Mouse (Mus musculus) lung, embryonic 16.5 days (tissue): ENCODE data around the gene Ehd1. TPM values are rescaled to one million over a fixed set of nuclear protein-coding genes. Genes with fewer than 3 reads are reported as not detected.

Source experiments
- ATAC-seq: fragments of 200-750 bp; cut with Nextera tagmentation; 2 replicates; pipeline ENCODE4 v1.8.0; 2017; ENCODE audit warnings: low read depth, mild to moderate bottlenecking, moderate library complexity
- H3K27ac ChIP-seq: fragments of 300-500 bp; sonication (generic); 2 replicates; pipeline ENCODE4 v1.5.1; 2014; ENCODE audit warnings: mild to moderate bottlenecking, control low read depth, low read length
- H3K27me3 ChIP-seq: fragments of 300-500 bp; sonication (generic); 2 replicates; pipeline ENCODE4 v1.6.1; 2014; ENCODE audit warnings: low read depth, low read length, mixed read lengths; ENCODE audit not compliant: control insufficient read depth, insufficient read depth
- H3K36me3 ChIP-seq: fragments of 300-500 bp; sonication (generic); 2 replicates; pipeline ENCODE4 v1.6.1; 2014; ENCODE audit warnings: low read length; ENCODE audit not compliant: control insufficient read depth, insufficient read depth
- H3K4me1 ChIP-seq: fragments of 300-500 bp; sonication (generic); replicated peaks from 2 replicates; pipeline ENCODE4 v1.6.1; 2014; ENCODE audit warnings: low read length, mixed read lengths; ENCODE audit not compliant: control insufficient read depth, insufficient read depth
- H3K4me2 ChIP-seq: fragments of 300-500 bp; sonication (generic); 2 replicates; pipeline ENCODE4 v1.6.1; 2014; ENCODE audit warnings: low read depth, low read length, control low read depth
- H3K4me3 ChIP-seq: fragments of 300-500 bp; sonication (generic); 2 replicates; pipeline ENCODE4 v1.5.1; 2014; ENCODE audit warnings: mild to moderate bottlenecking, low read length, control low read depth
- H3K9ac ChIP-seq: fragments of 300-500 bp; sonication (generic); 2 replicates; pipeline ENCODE4 v1.6.1; 2014; ENCODE audit warnings: low read length, control low read depth
- H3K9me3 ChIP-seq: fragments of 300-500 bp; sonication (generic); 2 replicates; pipeline ENCODE4 v1.6.1; 2016; ENCODE audit warnings: low read length; ENCODE audit not compliant: control insufficient read depth
- WGBS: fragments of 180-500 bp; shearing (Covaris S2); extraction: QIAGEN DNeasy Blood & Tissue Kit; methylation state at CpG from one replicate; pipeline ENCODE4 v1.1.7; 2014; 5-methylcytosine and 5-hydroxymethylcytosine counted together
- microRNA counts: library from miRNA; unstranded; fragments of <30 nt; microRNA quantifications from one replicate; lab custom pipeline; 2016
- microRNA-seq: library from miRNA; unstranded; fragments of <30 nt; microRNA quantifications from one replicate; pipeline ENCODE4, GENCODE M21; 2016
- polyA plus RNA-seq: library from polyadenylated mRNA; unstranded; fragments of >200 nt; fragmentation: Nextera tagmentation; extraction: Ambion mirVana; gene quantifications from 2 replicates; pipeline ENCODE4 v1.2.1, GENCODE M21; 2015

Ehd1 gene
- polyA plus RNA-seq, 1 experiment from 2014 or later: 77.9 TPM

- Histone ChIP-seq H3K36me3 (peaks cover 18% of the 10 kb centered on the region), H3K9ac (no peak overlapping the region), H3K27ac (peak overlapping the region; percentile 76), H3K4me1 (no peaks in the 10 kb centered on the region; the same call in 1 of the 2 replicates), H3K27me3 (no peaks in the 10 kb centered on the region), H3K4me3 (no peak overlapping the region), H3K9me3 (no peaks in the 10 kb centered on the region), H3K4me2 (no peak overlapping the region)
- 0 out of 2 replicates have a peak, but pooled peaks have one; percentile 24 for ATAC-seq
- whole genome bisulfite sequencing: 61% methylated on average over 9 of the region's 9 CpGs
These were observed 72.2 kb downstream of the Ehd1 start for GRCm38 (mm10) chr19:6348717-6349116.

DNA sequence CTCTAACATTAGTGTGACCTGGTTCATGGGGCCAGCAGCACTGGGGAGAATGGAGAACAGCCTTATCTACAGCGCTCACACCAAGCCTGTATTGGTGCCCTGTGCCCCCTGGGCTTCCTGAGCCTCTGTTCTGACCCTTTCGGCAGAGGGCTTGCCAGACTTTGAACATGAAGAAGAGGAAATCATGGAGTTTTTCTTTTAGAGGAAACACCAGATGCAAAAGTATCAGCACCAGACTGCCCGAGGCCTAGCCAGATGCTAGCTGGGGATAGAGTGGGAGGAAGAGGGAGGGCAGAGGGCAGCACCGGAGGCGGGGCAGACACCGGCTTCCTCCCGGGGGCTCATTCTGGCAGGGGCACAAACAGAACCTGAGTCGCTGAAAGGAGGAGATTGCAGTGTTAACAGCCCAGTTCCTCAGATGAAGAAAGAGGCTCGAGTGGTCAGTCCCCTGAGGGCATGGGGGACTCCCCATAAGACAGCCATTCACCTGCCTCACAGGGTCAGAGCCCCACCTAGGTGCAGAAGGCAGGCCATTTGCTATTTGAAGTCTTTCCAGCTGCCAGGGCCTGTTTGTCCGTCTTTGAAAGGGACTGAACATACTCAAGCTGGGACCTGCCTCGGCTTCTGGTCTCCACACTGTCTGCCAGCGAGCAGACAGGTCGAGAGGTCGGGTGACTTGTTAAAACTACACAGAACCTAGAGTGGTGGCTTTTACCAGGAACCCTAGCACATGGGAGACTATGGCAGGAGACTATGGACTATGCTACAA is 72.9 kb downstream of the Ehd1 start:
- H3K9me3 ChIP-seq: no peaks in the 10 kb centered on the region
- no peaks in the 10 kb centered on the region; the same call in 1 of the 2 replicates for H3K4me1 ChIP-seq
- H3K36me3 ChIP-seq: peaks cover 18% of the 10 kb centered on the region
- H3K4me3 ChIP-seq: no peak overlapping the region
- H3K27me3 ChIP-seq: no peaks in the 10 kb centered on the region
- WGBS: 27% methylated on average over 14 of the region's 14 CpGs
- H3K4me2 ChIP-seq: no peak overlapping the region
- no peak overlapping the region for H3K9ac ChIP-seq
- ATAC-seq: peak; percentile 70
- peak overlapping the region; percentile 76 for H3K27ac ChIP-seq

MicroRNA genes within 50 kb of the gene (microRNA counts, 519-probe panel; counts per million panel counts)
- microRNA mmu-miR-192 (lab: Ali Mortazavi, UCI): 2,151 counts per million, percentile 37 among the panel's probes with 10 or more counts

Small RNA genes within 50 kb of the gene (microRNA-seq; reads per million reads assigned to microRNA genes)
- gene Mir192 (82.2 reads per million, percentile 49 among the genes with 10 or more reads in this experiment), gene Mir194-2 (47.0 reads per million, percentile 41 among the genes with 10 or more reads in this experiment), gene Mir6989 (not detected)

Other genes with a start within 250 kb of the Ehd1 start
- gene Syvn1, start 230.1 kb upstream of the Ehd1 start, polyA plus RNA-seq: 27.7 and 31.7 TPM in 2 replicates
- gene Mrpl49, start 218.9 kb upstream of the Ehd1 start, polyA plus RNA-seq: 72.9 and 74.6 TPM in 2 replicates
- gene Fau, start 218.9 kb upstream of the Ehd1 start, polyA plus RNA-seq: 757 and 774 TPM in 2 replicates
- gene Znhit2, start 215.5 kb upstream of the Ehd1 start, polyA plus RNA-seq: 26.2 and 28.6 TPM in 2 replicates
- gene Tm7sf2, start 208.4 kb upstream of the Ehd1 start, polyA plus RNA-seq: 12.1 and 19.6 TPM in 2 replicates
- 67.4 and 77.5 TPM in 2 replicates for gene Vps51, start 199.5 kb upstream of the Ehd1 start, polyA plus RNA-seq
- not detected in 2 replicates for gene Tmem262, start 196.7 kb upstream of the Ehd1 start, polyA plus RNA-seq
- gene Gm28374, start 194.5 kb upstream of the Ehd1 start, polyA plus RNA-seq: 1.4 and 1.5 TPM in 2 replicates
- gene Zfpl1, start 191.8 kb upstream of the Ehd1 start, polyA plus RNA-seq: 69.1 and 71.8 TPM in 2 replicates
- gene Cdca5, start 191.7 kb upstream of the Ehd1 start, polyA plus RNA-seq: 40.5 and 42.8 TPM in 2 replicates
- gene AC131692.1, start 182.3 kb upstream of the Ehd1 start, polyA plus RNA-seq: not detected in 2 replicates
- 0.29 and 0.94 TPM in 2 replicates for gene Naaladl1, start 170.9 kb upstream of the Ehd1 start, polyA plus RNA-seq
- 32.5 and 36.4 TPM in 2 replicates for gene Sac3d1, start 158.1 kb upstream of the Ehd1 start, polyA plus RNA-seq
- 33.4 and 35.1 TPM in 2 replicates for gene Snx15, start 148.4 kb upstream of the Ehd1 start, polyA plus RNA-seq
- 0.31 and 0.96 TPM in 2 replicates for gene Batf2, start 135.7 kb upstream of the Ehd1 start, polyA plus RNA-seq
- 95.2 and 95.7 TPM in 2 replicates for gene Arl2, start 135.2 kb upstream of the Ehd1 start, polyA plus RNA-seq
- gene Majin, start 92.3 kb upstream of the Ehd1 start, polyA plus RNA-seq: not detected in 2 replicates
- gene Gpha2, start 50.3 kb upstream of the Ehd1 start, polyA plus RNA-seq: 0.63 and 0.88 TPM in 2 replicates
- 17.8 and 20.2 TPM in 2 replicates for gene Ppp2r5b, start 40.9 kb upstream of the Ehd1 start, polyA plus RNA-seq
- 10.3 and 12.6 TPM in 2 replicates for gene Atg2a, start 35.1 kb upstream of the Ehd1 start, polyA plus RNA-seq
- gene Cdc42bpg, start 29.7 kb downstream of the Ehd1 start, polyA plus RNA-seq: 1.1 and 1.7 TPM in 2 replicates
- gene Men1, start 58.3 kb downstream of the Ehd1 start, polyA plus RNA-seq: 70.9 and 76.9 TPM in 2 replicates
- 24.8 and 27.6 TPM in 2 replicates for gene Map4k2, start 64.4 kb downstream of the Ehd1 start, polyA plus RNA-seq
- 120 and 132 TPM in 2 replicates for gene Sf1, start 87.0 kb downstream of the Ehd1 start, polyA plus RNA-seq
- gene Pygm, start 107.7 kb downstream of the Ehd1 start, polyA plus RNA-seq: 28.6 and 36.1 TPM in 2 replicates
- 93.7 and 111 TPM in 2 replicates for gene Rasgrp2, start 122.6 kb downstream of the Ehd1 start, polyA plus RNA-seq
- gene Nrxn2, start 142.0 kb downstream of the Ehd1 start, polyA plus RNA-seq: 0.88 and 1.0 TPM in 2 replicates